Mouse (Mus musculus): ENCODE results near the gene 4931440F15Rik. TPM values are rescaled to one million over a fixed set of nuclear protein-coding genes. Genes with fewer than 3 reads are reported as not detected.

The 4931440F15Rik gene
- polyA plus RNA-seq, 1 experiment from 2014 or later = 0.08 TPM

- ATAC-seq (ENCODE audit: low FRiP score, low TSS enrichment) = no peak
- Histone ChIP-seq H3K4me1 (replicated peaks; ENCODE audit: control insufficient read depth, insufficient read depth) (no peaks in the 10 kb centered on the region), H3K4me3 (ENCODE audit: low read depth, low read length) (no peak overlapping the region), H3K9me3 (ENCODE audit: control insufficient read depth, low read length) (no peaks in the 10 kb centered on the region), H3K27ac (replicated peaks) (no peak overlapping the region), H3K9ac (ENCODE audit: low read length) (no peak overlapping the region), H3K4me2 (replicated peaks; ENCODE audit: low read depth) (no peak overlapping the region), H3K36me3 (ENCODE audit: control insufficient read depth, insufficient read depth, low read length) (no peaks in the 10 kb centered on the region), H3K27me3 (ENCODE audit: control insufficient read depth, insufficient read depth, low read length) (no peaks in the 10 kb centered on the region)
- 70% methylated on average over 7 of the region's 7 CpGs for WGBS
- DNase-seq (ENCODE audit: low spot score) = no peak
- no peak for TF ChIP-seq CTCF (IDR thresholded peaks at IDR 0.05; ENCODE audit: low read depth)
- no peak for TF ChIP-seq EP300 (optimal IDR thresholded peaks at IDR 0.05)
Observed at GRCm38 (mm10) chr11:29808981-29809589, 16.4 kb downstream of the 4931440F15Rik start.

- TF ChIP-seq EP300 (optimal IDR thresholded peaks at IDR 0.05) = no peak
- TF ChIP-seq CTCF (IDR thresholded peaks at IDR 0.05; ENCODE audit: low read depth) = no peak
- Histone ChIP-seq H3K4me2 (replicated peaks; ENCODE audit: low read depth) (no peak overlapping the region), H3K9me3 (ENCODE audit: control insufficient read depth, low read length) (no peaks in the 10 kb centered on the region), H3K4me1 (replicated peaks; ENCODE audit: control insufficient read depth, insufficient read depth) (no peaks in the 10 kb centered on the region), H3K27ac (replicated peaks) (no peak overlapping the region), H3K4me3 (ENCODE audit: low read depth, low read length) (no peak overlapping the region), H3K9ac (ENCODE audit: low read length) (no peak overlapping the region), H3K36me3 (ENCODE audit: control insufficient read depth, insufficient read depth, low read length) (no peaks in the 10 kb centered on the region), H3K27me3 (ENCODE audit: control insufficient read depth, insufficient read depth, low read length) (no peaks in the 10 kb centered on the region)
- ATAC-seq (ENCODE audit: low FRiP score, low TSS enrichment) (peak; percentile 60; the same call in 1 of the 2 replicates), DNase-seq (ENCODE audit: low spot score) (peak; percentile 18)
- WGBS = 28% methylated on average over 9 of the region's 9 CpGs
Observed at GRCm38 (mm10) chr11:29808173-29808980, 17.1 kb downstream of the 4931440F15Rik start.

- TF ChIP-seq EP300 (optimal IDR thresholded peaks at IDR 0.05) (no peak), CTCF (IDR thresholded peaks at IDR 0.05; ENCODE audit: low read depth) (no peak)
- Histone ChIP-seq H3K4me3 (ENCODE audit: low read depth, low read length) (no peak overlapping the region), H3K27ac (replicated peaks) (no peak overlapping the region), H3K9ac (ENCODE audit: low read length) (no peak overlapping the region), H3K27me3 (ENCODE audit: control insufficient read depth, insufficient read depth, low read length) (no peaks in the 10 kb centered on the region), H3K4me2 (replicated peaks; ENCODE audit: low read depth) (no peak overlapping the region), H3K4me1 (replicated peaks; ENCODE audit: control insufficient read depth, insufficient read depth) (no peaks in the 10 kb centered on the region), H3K36me3 (ENCODE audit: control insufficient read depth, insufficient read depth, low read length) (no peaks in the 10 kb centered on the region), H3K9me3 (ENCODE audit: control insufficient read depth, low read length) (no peaks in the 10 kb centered on the region)
- DNase-seq (ENCODE audit: low spot score) (no peak), ATAC-seq (ENCODE audit: low FRiP score, low TSS enrichment) (no peak)
- WGBS = 84% methylated on average over 5 of the region's 5 CpGs
Observed at GRCm38 (mm10) chr11:29807325-29807724, 18.1 kb downstream of the 4931440F15Rik start.

- no peaks in the 10 kb centered on the region for H3K27me3 ChIP-seq (ENCODE audit: control insufficient read depth, insufficient read depth, low read length)
- WGBS = 76% methylated on average over 2 of the region's 2 CpGs
- H3K4me2 ChIP-seq (replicated peaks; ENCODE audit: low read depth) = no peak overlapping the region
- DNase-seq (ENCODE audit: low spot score) = no peak
- H3K9ac ChIP-seq (ENCODE audit: low read length) = no peak overlapping the region
- TF ChIP-seq EP300 (optimal IDR thresholded peaks at IDR 0.05) (no peak), CTCF (IDR thresholded peaks at IDR 0.05; ENCODE audit: low read depth) (no peak)
- no peak for ATAC-seq (ENCODE audit: low FRiP score, low TSS enrichment)
- no peak overlapping the region for H3K4me3 ChIP-seq (ENCODE audit: low read depth, low read length)
- no peaks in the 10 kb centered on the region for H3K36me3 ChIP-seq (ENCODE audit: control insufficient read depth, insufficient read depth, low read length)
- no peak overlapping the region for H3K27ac ChIP-seq (replicated peaks)
- no peaks in the 10 kb centered on the region for H3K4me1 ChIP-seq (replicated peaks; ENCODE audit: control insufficient read depth, insufficient read depth)
- H3K9me3 ChIP-seq (ENCODE audit: control insufficient read depth, low read length) = no peaks in the 10 kb centered on the region
Observed at GRCm38 (mm10) chr11:29801432-29802427, 23.7 kb downstream of the 4931440F15Rik start.

- DNase-seq (ENCODE audit: low spot score) (no peak), ATAC-seq (ENCODE audit: low FRiP score, low TSS enrichment) (no peak)
- H3K4me3 ChIP-seq (ENCODE audit: low read depth, low read length) = no peak overlapping the region
- H3K4me1 ChIP-seq (replicated peaks; ENCODE audit: control insufficient read depth, insufficient read depth) = no peaks in the 10 kb centered on the region
- H3K4me2 ChIP-seq (replicated peaks; ENCODE audit: low read depth) = no peak overlapping the region
- no peak overlapping the region for H3K27ac ChIP-seq (replicated peaks)
- H3K9ac ChIP-seq (ENCODE audit: low read length) = no peak overlapping the region
- H3K9me3 ChIP-seq (ENCODE audit: control insufficient read depth, low read length) = no peaks in the 10 kb centered on the region
- H3K36me3 ChIP-seq (ENCODE audit: control insufficient read depth, insufficient read depth, low read length) = no peaks in the 10 kb centered on the region
- no peaks in the 10 kb centered on the region for H3K27me3 ChIP-seq (ENCODE audit: control insufficient read depth, insufficient read depth, low read length)
- no peak for TF ChIP-seq EP300 (optimal IDR thresholded peaks at IDR 0.05)
- no peak for TF ChIP-seq CTCF (IDR thresholded peaks at IDR 0.05; ENCODE audit: low read depth)
- 48% methylated on average over 1 of the region's 1 CpGs for WGBS
Observed at GRCm38 (mm10) chr11:29799839-29800238, 25.6 kb downstream of the 4931440F15Rik start.

All from stomach, postnatal 0 days (tissue).